Mouse (Mus musculus) forebrain, embryonic 12.5 days (tissue): ENCODE results near the gene Nabp2. TPM values are rescaled to one million over a fixed set of nuclear protein-coding genes. Genes with fewer than 3 reads are reported as not detected.

ENCODE experiments used
- ATAC-seq: fragments of 200-750 bp; cut with Nextera tagmentation; 2 replicates; pipeline ENCODE4 v1.8.0; 2017; ENCODE audit warnings: moderate TSS enrichment; ENCODE audit not compliant: low FRiP score
- H3K27ac ChIP-seq: fragments of 300-500 bp; sonication (generic); 2 replicates; pipeline ENCODE4 v1.5.1; 2016; ENCODE audit warnings: mild to moderate bottlenecking
- H3K27me3 ChIP-seq: fragments of 300-500 bp; sonication (generic); 2 replicates; pipeline ENCODE4 v1.6.1; 2016; ENCODE audit warnings: mild to moderate bottlenecking
- H3K36me3 ChIP-seq: fragments of 300-500 bp; sonication (generic); replicated peaks from 2 replicates; pipeline ENCODE4 v1.6.1; 2016; ENCODE audit warnings: mild to moderate bottlenecking
- H3K4me1 ChIP-seq: fragments of 300-500 bp; sonication (generic); 2 replicates; pipeline ENCODE4 v1.6.1; 2016
- H3K4me2 ChIP-seq: fragments of 300-500 bp; sonication (generic); 2 replicates; pipeline ENCODE4 v1.6.1; 2016; ENCODE audit warnings: mild to moderate bottlenecking, moderate library complexity
- H3K4me3 ChIP-seq: fragments of 300-500 bp; sonication (generic); replicated peaks from 2 replicates; pipeline ENCODE4 v1.5.1; 2016; ENCODE audit warnings: mild to moderate bottlenecking
- H3K9ac ChIP-seq: fragments of 300-500 bp; sonication (generic); 2 replicates; pipeline ENCODE4 v1.6.1; 2016; ENCODE audit warnings: mild to moderate bottlenecking
- H3K9me3 ChIP-seq: fragments of 300-500 bp; sonication (generic); 2 replicates; pipeline ENCODE4 v1.6.1; 2016
- whole genome bisulfite sequencing: fragments of 180-500 bp; shearing (Covaris S2); methylation state at CpG from one replicate; pipeline ENCODE4 v1.1.7; 2016; 5-methylcytosine and 5-hydroxymethylcytosine counted together
- polyA plus RNA-seq: library from polyadenylated mRNA; unstranded; fragments of >200 nt; fragmentation: Nextera tagmentation; extraction: Ambion mirVana; gene quantifications from 2 replicates; pipeline ENCODE4 v1.2.1, GENCODE M21; 2016

The Nabp2 gene
- 141 and 155 TPM in 2 replicates for polyA plus RNA-seq

DNA sequence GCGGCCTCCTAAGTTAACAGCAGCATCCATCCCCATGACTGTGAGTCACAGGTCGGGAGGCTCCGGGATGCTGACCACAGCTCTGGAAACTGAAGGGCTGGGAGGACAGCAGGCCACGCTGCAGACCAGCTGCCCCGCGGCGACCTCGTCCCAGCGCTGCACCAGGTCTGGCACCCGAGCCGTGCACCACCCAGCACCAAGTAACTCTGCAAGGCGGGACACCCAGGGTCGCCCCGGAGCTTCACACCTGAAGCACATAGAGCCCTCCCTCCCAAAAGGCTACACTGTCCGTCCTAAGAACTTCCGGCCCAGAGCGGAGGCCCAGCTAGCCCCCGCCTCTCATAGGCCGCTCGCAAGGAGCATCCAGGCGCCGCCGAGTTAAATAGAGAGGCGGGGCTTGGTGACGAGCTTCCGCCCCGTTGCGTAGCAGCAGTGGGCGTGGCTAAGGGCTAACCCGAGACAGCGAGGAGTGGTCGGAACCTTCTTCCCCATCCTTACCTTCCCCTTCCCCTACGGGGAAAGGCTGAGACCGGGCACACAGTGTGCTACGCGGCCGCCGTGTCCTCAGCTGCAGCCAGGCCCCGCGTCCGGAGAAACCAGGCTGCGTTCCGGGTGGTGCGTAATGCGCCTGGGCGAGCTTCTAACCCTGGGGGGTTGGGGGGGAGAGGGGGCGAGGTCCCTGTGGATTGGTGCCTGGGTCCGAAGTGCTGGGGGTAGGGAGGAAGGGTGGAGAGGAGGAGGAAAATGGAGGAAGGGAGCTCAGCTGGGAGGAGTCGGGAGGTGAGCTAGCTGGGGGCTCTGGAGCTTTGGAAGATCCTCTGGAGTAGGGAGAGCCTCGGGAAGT, at the start of gene Nabp2, which contains the start of gene Rnf41:
Gene Nabp2, minus strand, starts transcription at position 282 of the 844 bp plus-strand sequence.
Gene Rnf41, plus strand, starts transcription at position 447 of the 844 bp plus-strand sequence.
- Histone ChIP-seq H3K4me1 (peaks cover 46% of the 10 kb centered on the region), H3K9me3 (no peaks in the 10 kb centered on the region), H3K4me3 (peak within 1 kb of the TSS; percentile 93), H3K27ac (peak within 1 kb of the TSS; percentile 96), H3K36me3 (peaks cover 35% of the 10 kb centered on the region), H3K9ac (peak within 1 kb of the TSS; percentile 93), H3K27me3 (no peaks in the 10 kb centered on the region), H3K4me2 (peak within 1 kb of the TSS; percentile 84)
- peak; percentile 89 for ATAC-seq
- WGBS: under 1% methylated on average over 49 of the region's 50 CpGs

DNA sequence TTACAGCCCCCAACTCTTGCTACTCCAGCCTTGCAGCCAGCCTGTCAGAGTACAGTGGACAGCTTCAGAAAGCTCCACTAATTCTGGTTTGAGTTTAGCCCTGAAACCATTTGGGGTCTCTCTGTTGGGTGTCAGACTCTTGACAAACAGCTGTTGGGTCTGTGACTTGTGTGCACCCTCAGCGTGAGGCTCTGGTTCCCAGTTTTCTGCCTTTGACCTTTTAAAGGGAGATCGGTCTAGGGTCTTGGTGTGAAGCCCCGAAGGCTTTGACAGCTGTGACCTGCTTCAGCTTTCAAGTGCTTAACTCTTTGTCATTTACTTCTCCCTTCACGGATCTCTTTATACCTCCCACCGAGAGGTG, 49.0 kb upstream of the Nabp2 start:
- H3K4me1 ChIP-seq: peaks cover 12% of the 10 kb centered on the region
- H3K36me3 ChIP-seq: peaks cover 40% of the 10 kb centered on the region
- peak overlapping the region; percentile 94 for H3K4me3 ChIP-seq
- peak overlapping the region; percentile 100 for H3K9ac ChIP-seq
- no peaks in the 10 kb centered on the region; the same call in 1 of the 2 replicates for H3K27me3 ChIP-seq
- no peaks in the 10 kb centered on the region for H3K9me3 ChIP-seq
- H3K27ac ChIP-seq: peak overlapping the region; percentile 98
- peak overlapping the region; percentile 86 for H3K4me2 ChIP-seq
- no peak for ATAC-seq
- WGBS: 0% methylated on average over 5 of the region's 5 CpGs

DNA sequence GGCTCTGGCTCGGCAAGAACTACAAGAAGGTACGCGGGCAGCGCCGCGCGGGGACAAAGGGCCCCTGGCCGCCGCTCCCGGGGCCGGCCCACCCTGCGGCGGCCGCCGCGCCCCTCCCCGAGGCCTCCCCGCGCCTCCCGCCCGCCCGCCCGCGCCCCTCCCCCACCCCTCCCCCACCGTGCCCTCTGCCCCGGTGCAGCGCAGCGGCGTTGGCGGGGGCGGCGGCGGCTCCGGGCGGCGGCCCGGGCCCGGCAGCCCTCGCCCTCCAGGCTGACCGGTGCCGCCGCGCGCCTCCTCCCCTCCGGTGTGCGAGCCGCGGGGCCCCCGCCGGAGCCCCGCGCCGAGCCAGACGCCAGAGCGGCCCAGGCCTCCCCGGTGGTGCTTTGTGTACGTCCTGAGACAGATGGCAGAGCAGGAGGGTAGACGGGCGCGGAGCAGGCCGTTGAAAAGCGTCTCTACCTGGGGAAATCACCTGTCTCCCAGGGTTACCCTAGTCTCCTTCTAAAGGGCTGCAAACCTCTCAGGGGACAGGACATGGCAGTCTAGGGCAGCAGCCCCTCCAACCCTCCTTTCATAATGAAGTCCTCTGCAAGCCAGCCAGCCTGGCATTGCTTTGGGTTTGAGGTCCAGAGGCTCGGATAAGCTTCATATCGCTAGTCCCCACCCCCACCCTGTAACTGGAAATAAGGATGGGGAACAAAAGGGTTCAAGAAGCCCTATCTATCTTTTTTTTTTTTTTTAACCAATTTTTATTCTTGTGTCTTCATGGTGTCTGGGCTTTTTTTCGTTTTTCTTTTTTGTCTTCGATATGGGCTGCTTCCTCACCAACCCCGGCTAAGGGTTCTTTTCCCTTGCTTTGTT, 48.3 kb upstream of the Nabp2 start:
- Histone ChIP-seq H3K9ac (peak overlapping the region; percentile 100), H3K27me3 (no peaks in the 10 kb centered on the region; the same call in 1 of the 2 replicates), H3K9me3 (no peaks in the 10 kb centered on the region), H3K27ac (peak overlapping the region; percentile 98), H3K36me3 (peaks cover 34% of the 10 kb centered on the region), H3K4me2 (peak overlapping the region; percentile 86), H3K4me3 (peak overlapping the region; percentile 94), H3K4me1 (peaks cover 12% of the 10 kb centered on the region)
- under 1% methylated on average over 21 of the region's 67 CpGs for WGBS
- ATAC-seq: peak; percentile 75

DNA sequence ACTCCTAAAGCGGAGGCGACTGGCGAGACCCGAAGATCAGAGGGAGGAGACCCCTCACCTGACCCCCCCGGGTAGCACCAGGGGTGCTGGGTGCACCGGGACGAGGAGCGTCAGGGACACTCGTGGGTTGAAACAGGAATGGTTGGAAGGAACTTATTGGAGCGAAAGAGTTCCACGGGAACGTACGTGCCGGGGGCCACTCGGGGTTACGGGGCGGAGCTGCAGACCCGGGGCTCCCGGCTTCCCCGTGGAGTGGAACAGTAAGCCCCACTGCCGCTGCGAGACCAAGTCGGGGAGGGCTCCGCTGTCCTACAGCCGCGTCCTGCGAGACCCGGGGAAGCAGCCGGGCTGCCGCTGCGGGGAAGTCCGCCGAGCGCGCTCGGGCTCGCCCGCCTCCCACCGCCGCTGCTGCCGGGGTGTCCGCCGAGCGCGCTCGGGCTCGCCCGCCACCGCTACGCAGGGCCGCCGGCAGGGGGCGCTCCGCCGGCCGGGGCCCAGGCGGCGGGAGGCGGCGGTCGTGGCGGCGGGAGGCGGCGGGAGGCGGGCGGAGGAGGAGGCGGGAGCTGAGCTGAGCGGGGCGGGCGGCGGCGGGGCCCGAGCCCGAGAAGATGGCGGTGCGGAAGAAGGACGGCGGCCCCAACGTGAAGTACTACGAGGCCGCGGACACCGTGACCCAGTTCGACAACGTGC, 47.6 kb upstream of the Nabp2 start, which contains the start of gene Smarcc2:
Gene Smarcc2, plus strand, starts transcription at position 530 of the 690 bp plus-strand sequence.
- Histone ChIP-seq H3K27me3 (no peaks in the 10 kb centered on the region; the same call in 1 of the 2 replicates), H3K9ac (peak within 1 kb of the TSS; percentile 100), H3K36me3 (peaks cover 27% of the 10 kb centered on the region), H3K4me1 (peaks cover 12% of the 10 kb centered on the region), H3K4me2 (peak within 1 kb of the TSS; percentile 86), H3K9me3 (no peaks in the 10 kb centered on the region), H3K4me3 (peak within 1 kb of the TSS; percentile 94), H3K27ac (peak within 1 kb of the TSS; percentile 98)
- WGBS: 0% methylated on average over 40 of the region's 86 CpGs
- ATAC-seq: peak; percentile 83

DNA sequence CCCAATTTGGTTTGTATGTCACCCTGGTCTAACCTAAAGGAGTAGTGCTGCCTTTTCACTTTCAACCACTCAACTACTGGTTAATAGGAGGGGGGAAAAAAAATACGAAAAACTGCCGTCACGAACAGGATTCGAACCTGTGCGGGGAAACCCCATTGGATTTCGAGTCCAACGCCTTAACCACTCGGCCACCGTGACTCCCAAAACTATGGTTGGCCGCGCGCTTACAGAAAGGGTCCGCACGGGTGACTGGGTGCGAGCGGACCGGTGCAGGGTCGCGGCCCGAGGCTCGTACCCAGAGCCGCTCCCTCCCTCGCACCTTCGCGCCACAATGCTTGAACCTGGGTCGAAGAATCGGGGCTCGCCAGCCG, 47.0 kb upstream of the Nabp2 start:
- WGBS: under 1% methylated on average over 29 of the region's 29 CpGs
- peak; percentile 65 for ATAC-seq

DNA sequence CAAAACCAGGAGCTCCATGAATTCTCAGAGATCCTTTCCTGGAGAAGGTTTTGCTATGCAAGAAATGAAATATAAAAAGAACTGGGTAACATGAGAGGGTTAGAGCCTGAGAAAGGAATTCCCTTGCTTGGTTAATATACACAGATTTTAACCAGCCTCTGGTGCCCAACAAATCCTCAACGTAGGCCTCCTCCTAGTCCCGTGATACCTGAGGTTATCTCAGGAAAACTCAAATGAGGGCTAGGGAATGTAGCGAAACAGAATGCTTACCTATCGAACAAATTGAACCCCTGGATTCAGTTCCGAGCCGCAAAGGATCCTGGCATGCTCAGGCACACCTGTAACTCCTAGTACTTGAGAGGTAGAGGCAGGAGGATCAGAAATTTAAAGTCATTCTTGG, 46.4 kb upstream of the Nabp2 start:
- no peaks in the 10 kb centered on the region; the same call in 1 of the 2 replicates for H3K27me3 ChIP-seq
- WGBS: 92% methylated on average over 6 of the region's 6 CpGs
- no peak for ATAC-seq
- no peak overlapping the region for H3K4me3 ChIP-seq
- H3K4me2 ChIP-seq: no peak overlapping the region
- no peak overlapping the region for H3K9ac ChIP-seq
- no peaks in the 10 kb centered on the region for H3K9me3 ChIP-seq
- H3K27ac ChIP-seq: no peak overlapping the region
- peaks cover 15% of the 10 kb centered on the region for H3K36me3 ChIP-seq
- peaks cover 12% of the 10 kb centered on the region for H3K4me1 ChIP-seq

More for the DNA sequence above, 47.0 kb upstream of the Nabp2 start:
- peak overlapping the region; percentile 94 for H3K4me3 ChIP-seq
- H3K36me3 ChIP-seq: peaks cover 21% of the 10 kb centered on the region
- no peaks in the 10 kb centered on the region; the same call in 1 of the 2 replicates for H3K27me3 ChIP-seq
- peak overlapping the region; percentile 86 for H3K4me2 ChIP-seq
- H3K9me3 ChIP-seq: no peaks in the 10 kb centered on the region
- peak overlapping the region; percentile 100 for H3K9ac ChIP-seq
- H3K4me1 ChIP-seq: peaks cover 12% of the 10 kb centered on the region
- peak overlapping the region; percentile 98 for H3K27ac ChIP-seq

DNA sequence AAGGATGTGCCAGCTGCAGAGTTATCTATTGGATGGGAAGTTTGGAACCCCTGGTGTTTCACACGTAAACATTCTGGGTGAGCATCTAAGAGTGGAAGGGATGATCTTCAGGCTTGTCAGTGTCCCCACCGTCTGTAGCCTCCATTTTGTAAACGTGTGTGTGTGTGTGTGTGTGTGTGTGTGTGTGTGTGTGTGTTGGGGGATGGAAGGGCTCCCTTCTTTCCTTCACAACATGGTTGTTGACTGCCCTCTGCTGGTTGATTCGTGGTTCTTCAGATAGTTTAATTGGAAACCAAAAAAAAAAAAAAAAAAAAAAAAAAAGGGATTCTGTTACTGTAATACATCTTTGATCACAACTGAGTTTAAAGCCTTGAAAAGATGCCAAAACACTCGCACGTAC, 44.0 kb upstream of the Nabp2 start:
- no peak overlapping the region for H3K4me3 ChIP-seq
- H3K4me1 ChIP-seq: peaks cover 2% of the 10 kb centered on the region
- H3K9ac ChIP-seq: no peak overlapping the region
- no peaks in the 10 kb centered on the region for H3K9me3 ChIP-seq
- peak overlapping the region; percentile 41 for H3K4me2 ChIP-seq
- ATAC-seq: peak; percentile 34; the same call in 1 of the 2 replicates
- H3K27ac ChIP-seq: no peak overlapping the region
- no peaks in the 10 kb centered on the region for H3K36me3 ChIP-seq
- H3K27me3 ChIP-seq: no peaks in the 10 kb centered on the region; the same call in 1 of the 2 replicates
- 4% methylated on average over 6 of the region's 6 CpGs for WGBS

DNA sequence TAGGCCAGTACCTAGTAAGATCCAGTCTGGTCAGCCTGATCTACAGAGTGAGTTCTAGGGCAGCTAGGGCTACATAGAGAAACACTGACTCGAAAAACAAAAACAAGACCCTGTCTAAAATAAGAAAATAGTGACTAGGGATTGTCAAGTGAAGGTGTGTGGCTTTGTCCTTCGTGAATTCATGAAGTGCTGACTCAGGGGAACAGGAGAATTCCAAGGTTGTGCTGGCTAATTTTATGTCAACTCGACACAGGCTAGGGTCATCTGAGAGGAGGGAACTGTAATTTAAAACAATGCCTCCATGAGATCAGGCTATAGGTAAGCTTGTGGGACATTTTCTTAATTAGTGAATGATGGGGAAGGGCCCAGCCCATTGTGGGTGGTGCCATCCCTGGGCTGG, 43.2 kb upstream of the Nabp2 start:
- H3K9me3 ChIP-seq: no peaks in the 10 kb centered on the region
- H3K4me3 ChIP-seq: no peak overlapping the region
- H3K36me3 ChIP-seq: no peaks in the 10 kb centered on the region
- no peaks in the 10 kb centered on the region for H3K4me1 ChIP-seq
- no peak overlapping the region for H3K9ac ChIP-seq
- no peak for ATAC-seq
- no peak overlapping the region for H3K4me2 ChIP-seq
- H3K27ac ChIP-seq: no peak overlapping the region
- H3K27me3 ChIP-seq: no peaks in the 10 kb centered on the region; the same call in 1 of the 2 replicates
- 72% methylated on average over 3 of the region's 3 CpGs for WGBS

DNA sequence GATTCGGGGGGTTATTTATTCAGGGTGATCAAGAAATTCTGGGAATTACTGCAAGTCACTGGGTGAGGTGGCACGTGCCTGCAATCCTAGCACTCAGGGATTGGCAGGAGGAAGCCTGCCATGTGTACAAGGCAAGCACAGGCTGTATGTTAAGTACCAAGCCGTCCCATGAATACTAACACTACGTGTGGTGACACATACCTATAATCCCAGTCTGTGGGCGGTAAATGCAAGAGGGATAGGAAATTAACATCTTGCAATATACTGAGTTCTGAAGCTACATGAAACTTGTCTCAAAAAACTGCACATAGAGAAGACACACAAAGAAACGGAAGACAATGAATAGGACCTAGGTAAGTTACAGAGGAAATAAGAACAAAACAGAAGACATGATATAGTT, 39.7 kb upstream of the Nabp2 start:
- no peak overlapping the region for H3K27ac ChIP-seq
- no peak overlapping the region for H3K4me3 ChIP-seq
- no peaks in the 10 kb centered on the region; the same call in 1 of the 2 replicates for H3K27me3 ChIP-seq
- 86% methylated on average over 6 of the region's 6 CpGs for WGBS
- no peak overlapping the region for H3K9ac ChIP-seq
- no peaks in the 10 kb centered on the region for H3K9me3 ChIP-seq
- H3K4me2 ChIP-seq: no peak overlapping the region
- no peaks in the 10 kb centered on the region for H3K4me1 ChIP-seq
- H3K36me3 ChIP-seq: no peaks in the 10 kb centered on the region
- no peak for ATAC-seq

DNA sequence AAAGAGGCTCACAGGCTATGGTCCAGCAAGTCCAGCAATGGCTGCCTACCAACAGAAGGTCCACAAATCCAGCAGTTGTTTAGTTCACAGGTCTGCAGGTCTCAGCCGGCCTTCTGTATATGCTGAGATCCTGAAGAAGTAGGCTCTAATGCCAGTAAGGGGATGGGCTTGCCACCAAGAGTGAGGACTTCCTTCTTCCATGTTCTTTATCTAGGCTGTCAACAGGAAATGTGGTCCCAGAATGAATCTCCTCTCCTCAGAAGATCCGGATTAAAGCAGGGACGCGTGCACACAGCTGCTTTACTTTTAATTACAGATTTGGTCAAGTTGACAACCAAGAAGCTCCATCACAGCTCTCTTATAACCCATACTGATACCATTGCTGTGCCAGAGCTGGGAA, 34.1 kb upstream of the Nabp2 start:
- Histone ChIP-seq H3K9ac (no peak overlapping the region), H3K27me3 (no peaks in the 10 kb centered on the region; the same call in 1 of the 2 replicates), H3K4me3 (no peak overlapping the region), H3K4me2 (no peak overlapping the region), H3K9me3 (no peaks in the 10 kb centered on the region), H3K4me1 (no peaks in the 10 kb centered on the region), H3K36me3 (peaks cover 20% of the 10 kb centered on the region), H3K27ac (no peak overlapping the region)
- no peak for ATAC-seq
- 91% methylated on average over 4 of the region's 4 CpGs for WGBS

DNA sequence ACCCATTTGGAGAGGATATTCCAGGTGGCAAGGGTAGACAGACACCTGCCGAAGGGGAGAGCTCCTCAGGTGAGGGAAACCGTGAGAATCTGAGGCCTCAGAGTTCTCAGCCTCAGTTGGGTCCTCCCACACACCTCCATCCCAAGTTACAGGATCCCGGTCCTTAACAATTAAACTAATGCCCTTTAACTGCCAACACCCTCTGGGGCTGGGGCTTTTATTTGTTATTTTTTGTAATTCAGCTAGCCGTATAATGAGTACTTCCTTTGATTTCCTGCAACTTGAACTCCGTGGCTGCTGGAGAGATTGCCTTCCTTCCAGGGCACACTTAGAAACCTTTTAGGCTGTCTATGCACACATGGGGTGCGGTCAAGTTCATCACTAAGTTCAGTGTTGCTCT, 33.1 kb upstream of the Nabp2 start:
- H3K27me3 ChIP-seq: no peaks in the 10 kb centered on the region; the same call in 1 of the 2 replicates
- WGBS: 82% methylated on average over 6 of the region's 6 CpGs
- H3K4me1 ChIP-seq: no peaks in the 10 kb centered on the region
- H3K27ac ChIP-seq: no peak overlapping the region
- no peaks in the 10 kb centered on the region for H3K9me3 ChIP-seq
- H3K36me3 ChIP-seq: peaks cover 30% of the 10 kb centered on the region
- no peak for ATAC-seq
- H3K4me2 ChIP-seq: no peak overlapping the region
- no peak overlapping the region for H3K9ac ChIP-seq
- H3K4me3 ChIP-seq: no peak overlapping the region
